Mouse (Mus musculus): Measurements from ENCODE around the gene Lig1.

The Lig1 gene

DNA sequence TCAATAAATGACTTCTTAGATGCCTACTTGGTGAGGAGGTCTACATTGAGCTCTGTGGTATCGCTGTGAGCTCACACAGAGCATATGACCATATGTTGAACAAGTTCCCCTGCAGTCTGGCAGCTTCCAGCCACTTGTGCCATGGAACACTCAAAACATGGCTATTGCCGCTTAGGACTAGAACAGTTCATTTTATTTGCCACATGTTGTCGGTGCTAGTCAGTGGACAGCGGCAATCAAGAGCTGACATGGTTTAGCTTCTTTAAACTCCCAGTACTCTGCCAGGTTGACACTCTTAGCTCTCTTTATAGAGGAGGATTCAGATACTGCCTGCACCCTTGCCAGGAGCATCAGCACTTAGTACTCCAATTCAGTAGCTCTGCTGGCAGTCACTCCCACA lies 34.3 kb downstream of the Lig1 start:
- no peak for DNase-seq

DNA sequence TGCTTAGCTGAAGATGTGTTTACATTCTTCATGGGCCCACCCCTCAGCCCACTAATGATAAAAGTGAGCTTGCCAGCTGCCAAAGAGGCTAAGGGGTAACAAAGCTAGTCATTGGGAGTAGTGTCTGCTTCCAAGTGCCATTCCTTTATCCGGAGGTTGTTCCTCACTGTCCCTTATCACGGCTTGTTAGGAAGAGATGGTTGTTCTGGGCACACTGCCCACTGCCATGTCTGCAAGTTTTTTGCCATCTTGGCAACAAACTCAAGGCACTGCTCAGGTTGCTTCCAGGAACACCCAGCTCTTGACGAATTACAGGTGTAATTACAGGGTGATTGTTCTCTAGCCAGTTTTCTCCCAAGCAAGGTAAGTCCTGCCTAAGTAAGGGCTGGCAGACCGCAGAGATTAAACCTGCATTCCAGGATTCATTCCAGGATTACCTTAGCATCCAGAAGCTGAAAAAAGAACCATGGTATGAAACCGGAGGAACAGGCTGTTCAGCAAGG lies 37.1 kb downstream of the Lig1 start:
- DNase-seq = no peak

DNA sequence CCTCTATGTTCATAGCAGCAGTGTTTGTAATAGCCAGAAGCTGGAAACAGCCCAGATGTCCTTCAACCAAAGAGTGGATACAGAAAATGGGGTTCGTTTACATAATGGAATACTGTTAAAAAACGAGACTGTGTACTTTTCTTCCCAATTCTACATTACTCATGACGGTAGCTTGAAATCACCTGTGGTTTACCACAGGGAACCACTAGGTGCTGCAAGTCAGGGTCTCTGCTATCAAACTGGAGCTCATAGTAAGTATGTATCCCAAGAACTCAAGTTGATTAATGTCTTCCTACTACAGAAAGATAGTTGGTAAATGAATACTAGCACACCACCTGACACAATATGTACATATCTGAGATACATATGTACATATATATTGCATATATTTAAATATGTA lies 44.3 kb downstream of the Lig1 start:
- DNase-seq = no peak

DNA sequence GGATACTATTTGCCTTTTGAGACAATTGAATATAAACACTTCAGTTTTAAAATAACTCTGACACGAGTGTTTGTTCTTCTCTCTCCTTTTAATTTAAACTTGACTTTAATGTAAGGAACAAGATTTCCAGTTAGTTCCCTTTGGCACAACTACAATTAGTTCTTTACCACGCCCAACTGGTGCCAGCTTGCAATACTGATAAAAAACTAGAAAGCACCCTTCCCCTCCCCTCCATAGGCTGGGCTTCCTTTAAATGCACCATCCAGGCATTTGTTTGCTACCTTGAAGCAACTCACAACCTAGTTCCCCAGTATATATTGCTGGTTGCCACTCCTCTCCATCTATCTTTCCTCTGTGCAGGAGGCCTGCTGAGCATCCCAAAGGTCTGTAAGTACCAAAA lies 47.2 kb downstream of the Lig1 start, which contains the start of gene Pla2g4c:
TSS of gene Pla2g4c (plus strand) at position 340 of the 400 bp plus-strand sequence.
- DNase-seq = no peak

- no peak for DNase-seq
These were observed 53.5 kb downstream of the Lig1 start for GRCm38 (mm10) chr7:13330575-13330974.

DNA sequence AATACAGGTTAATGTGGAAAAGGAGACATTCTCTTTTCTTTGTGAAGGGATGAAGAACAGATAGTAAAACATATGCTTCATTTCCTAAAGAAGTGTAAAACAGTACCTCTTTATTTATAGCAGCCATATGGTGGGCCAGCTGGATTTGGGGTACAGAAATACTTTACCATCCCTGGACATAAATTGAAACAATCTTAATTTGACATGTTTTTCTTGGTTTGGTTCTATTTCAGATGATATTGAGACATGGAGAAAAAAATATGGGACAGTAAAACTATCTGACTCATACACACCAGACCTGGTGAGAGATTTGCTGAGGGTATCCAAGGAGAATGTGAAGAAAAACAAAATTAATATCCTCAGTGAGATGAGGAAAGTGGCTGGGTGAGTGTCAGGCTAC lies 78.9 kb downstream of the Lig1 start:
- no peak for DNase-seq
